Mouse (Mus musculus): ENCODE results near the gene Trdmt1. TPM values are rescaled to one million over a fixed set of nuclear protein-coding genes. Genes with fewer than 3 reads are reported as not detected.
A peak's percentile ranks its signal among the peaks of the same experiment; 100 is the strongest.
"Not testable (repeated sequence)": the region's sequence is repeated elsewhere in the genome, so short reads cannot be mapped to it uniquely, and the experiment has no call there.

The Trdmt1 gene
- total RNA-seq (2021): 1 to 10 TPM; 4.8 to 6.4 TPM

GRCm38 (mm10) chr2:13544193-13544824 is at the start of gene Trdmt1:
Trdmt1 (minus strand) TSS chr2:13544668.
- DNase-seq (ENCODE audit: extremely low spot score in 1 of 2, low spot score in 1 of 2): peak; percentile 62 to 80

GRCm38 (mm10) chr2:13593328-13593727 is 48.9 kb upstream of the Trdmt1 start:
- DNase-seq (ENCODE audit: extremely low spot score in 1 of 2, low spot score in 1 of 2): no peak

GRCm38 (mm10) chr2:13583746-13584145 is 39.3 kb upstream of the Trdmt1 start:
- not testable (repeated sequence) for DNase-seq (ENCODE audit: extremely low spot score in 1 of 2, low spot score in 1 of 2)

- DNase-seq (ENCODE audit: extremely low spot score in 1 of 2, low spot score in 1 of 2): no peak
Measured at GRCm38 (mm10) chr2:13582184-13582583, 37.7 kb upstream of the Trdmt1 start.

GRCm38 (mm10) chr2:13579991-13580390 is 35.5 kb upstream of the Trdmt1 start:
- DNase-seq (ENCODE audit: extremely low spot score in 1 of 2, low spot score in 1 of 2): no peak

GRCm38 (mm10) chr2:13579315-13579714 is 34.8 kb upstream of the Trdmt1 start:
- DNase-seq (ENCODE audit: extremely low spot score in 1 of 2, low spot score in 1 of 2): no peak

- DNase-seq (ENCODE audit: extremely low spot score in 1 of 2, low spot score in 1 of 2): no peak
Measured at GRCm38 (mm10) chr2:13578473-13579152, 34.1 kb upstream of the Trdmt1 start.

- DNase-seq (ENCODE audit: extremely low spot score in 1 of 2, low spot score in 1 of 2): no peak
Measured at GRCm38 (mm10) chr2:13577399-13577798, 32.9 kb upstream of the Trdmt1 start.

- DNase-seq (ENCODE audit: extremely low spot score in 1 of 2, low spot score in 1 of 2): no peak
Measured at GRCm38 (mm10) chr2:13575926-13576325, 31.5 kb upstream of the Trdmt1 start.

- DNase-seq (ENCODE audit: extremely low spot score in 1 of 2, low spot score in 1 of 2): peak; percentile 40 to 81
Measured at GRCm38 (mm10) chr2:13575287-13575801, 30.9 kb upstream of the Trdmt1 start.

- DNase-seq (ENCODE audit: extremely low spot score in 1 of 2, low spot score in 1 of 2): no peak
Measured at GRCm38 (mm10) chr2:13574801-13575150, 30.3 kb upstream of the Trdmt1 start.

GRCm38 (mm10) chr2:13574066-13574800 is 29.8 kb upstream of the Trdmt1 start:
- peak; percentile 15 to 23 for DNase-seq (ENCODE audit: extremely low spot score in 1 of 2, low spot score in 1 of 2)

- peak; percentile 40 to 61 for DNase-seq (ENCODE audit: extremely low spot score in 1 of 2, low spot score in 1 of 2)
Measured at GRCm38 (mm10) chr2:13573408-13574065, 29.1 kb upstream of the Trdmt1 start, which contains the start of gene Vim. Vim (plus strand) TSS chr2:13573927.

GRCm38 (mm10) chr2:13572647-13573407 is 28.4 kb upstream of the Trdmt1 start:
- no peak for DNase-seq (ENCODE audit: extremely low spot score in 1 of 2, low spot score in 1 of 2)

GRCm38 (mm10) chr2:13572101-13572553 is 27.7 kb upstream of the Trdmt1 start:
- DNase-seq (ENCODE audit: extremely low spot score in 1 of 2, low spot score in 1 of 2): no peak

GRCm38 (mm10) chr2:13570122-13570521 is 25.7 kb upstream of the Trdmt1 start:
- no peak for DNase-seq (ENCODE audit: extremely low spot score in 1 of 2, low spot score in 1 of 2)

- no peak for DNase-seq (ENCODE audit: extremely low spot score in 1 of 2, low spot score in 1 of 2)
Measured at GRCm38 (mm10) chr2:13560396-13560795, 15.9 kb upstream of the Trdmt1 start.

- no peak for DNase-seq (ENCODE audit: extremely low spot score in 1 of 2, low spot score in 1 of 2)
Measured at GRCm38 (mm10) chr2:13559729-13560128, 15.3 kb upstream of the Trdmt1 start.

GRCm38 (mm10) chr2:13559303-13559702 is 14.8 kb upstream of the Trdmt1 start:
- DNase-seq (ENCODE audit: extremely low spot score in 1 of 2, low spot score in 1 of 2): no peak
